ENCODE assay signal across 8 mouse cellular contexts in the genomic region with DNA sequence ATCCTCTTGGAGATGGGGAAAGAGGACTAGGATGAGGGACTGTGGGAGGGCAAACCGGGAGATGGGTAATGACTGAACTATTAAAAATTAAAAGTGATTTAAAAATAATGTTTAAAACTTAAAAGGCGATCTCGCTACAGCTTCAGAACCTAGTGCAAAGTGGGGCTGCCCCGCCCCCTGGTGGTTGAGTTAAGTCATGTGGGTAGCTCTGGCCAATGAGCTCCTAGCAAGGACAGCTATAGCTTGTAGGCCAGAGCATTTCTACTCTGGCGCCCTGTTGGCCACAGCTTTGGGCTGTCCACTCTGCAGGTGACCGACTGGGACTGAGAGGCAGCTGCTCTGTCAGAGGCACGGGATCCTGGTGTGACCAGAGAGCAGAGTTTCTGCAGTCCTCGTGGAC. TPM values are rescaled to one million over a fixed set of nuclear protein-coding genes. Genes with fewer than 3 reads are reported as not detected.
DNase-seq lines count a peak whose midpoint lies in the region; ATAC-seq and TF ChIP-seq lines count a peak whose summit lies in the region.

No protein-coding gene starts in this region.

- peak; percentile 47; the same call in 1 of the 2 replicates for TF ChIP-seq CTCF in bone marrow macrophage, adult 2 months (IDR thresholded peaks at IDR 0.05; ENCODE audit: low read depth, low read length)
- TF ChIP-seq CTCF in midbrain, postnatal 0 days (IDR thresholded peaks at IDR 0.05) = peak; percentile 85

- ATAC-seq in embryonic facial prominence, embryonic 15.5 days (ENCODE audit: insufficient number of reproducible peaks, low FRiP score, low TSS enrichment, low read depth) = peak; percentile 88
- ATAC-seq in kidney, embryonic 14.5 days (ENCODE audit: low FRiP score, low TSS enrichment) = peak; percentile 88
- ATAC-seq in limb, embryonic 15.5 days (ENCODE audit: insufficient number of reproducible peaks, low FRiP score, low TSS enrichment, low read depth) = peak; percentile 81
- peak; percentile 86 for ATAC-seq in midbrain, postnatal 0 days (ENCODE audit: low FRiP score)

- H3K27ac ChIP-seq in bone marrow macrophage, adult 2 months (ENCODE audit: insufficient read depth, low read depth, low read length) = no peak overlapping the region
- no peak overlapping the region for H3K27ac ChIP-seq in embryonic facial prominence, embryonic 15.5 days (replicated peaks)
- H3K27ac ChIP-seq in heart, embryonic 10.5 days = peak overlapping the region; percentile 70; the same call in 1 of the 2 replicates
- no peak overlapping the region for H3K27ac ChIP-seq in kidney, embryonic 14.5 days (ENCODE audit: low read depth, low read length)
- H3K27ac ChIP-seq in limb, embryonic 15.5 days = no peak overlapping the region
- no peak overlapping the region for H3K27ac ChIP-seq in midbrain, postnatal 0 days (ENCODE audit: low read depth, low read length)

- 10% methylated on average over 8 of the region's 8 CpGs for WGBS in embryonic facial prominence, embryonic 15.5 days
- 5% methylated on average over 8 of the region's 8 CpGs for WGBS in heart, embryonic 10.5 days
- WGBS in kidney, embryonic 14.5 days = 5% methylated on average over 8 of the region's 8 CpGs
- 9% methylated on average over 8 of the region's 8 CpGs for WGBS in limb, embryonic 15.5 days
- 8% methylated on average over 8 of the region's 8 CpGs for WGBS in midbrain, postnatal 0 days

- H3K27me3 ChIP-seq in embryonic facial prominence, embryonic 15.5 days = no peaks in the 10 kb centered on the region
- H3K27me3 ChIP-seq in heart, embryonic 10.5 days (ENCODE audit: insufficient read depth, poor library complexity, severe bottlenecking) = no peaks in the 10 kb centered on the region
- H3K27me3 ChIP-seq in kidney, embryonic 14.5 days (ENCODE audit: control insufficient read depth, insufficient read depth, low read length) = no peaks in the 10 kb centered on the region; the same call in 1 of the 2 replicates
- H3K27me3 ChIP-seq in limb, embryonic 15.5 days = no peaks in the 10 kb centered on the region
- no peaks in the 10 kb centered on the region for H3K27me3 ChIP-seq in midbrain, postnatal 0 days (ENCODE audit: insufficient read depth, low read length)

- no peaks in the 10 kb centered on the region for H3K36me3 ChIP-seq in embryonic facial prominence, embryonic 15.5 days
- no peaks in the 10 kb centered on the region for H3K36me3 ChIP-seq in heart, embryonic 10.5 days
- no peaks in the 10 kb centered on the region for H3K36me3 ChIP-seq in kidney, embryonic 14.5 days (ENCODE audit: control insufficient read depth, insufficient read depth, low read length)
- H3K36me3 ChIP-seq in limb, embryonic 15.5 days = no peaks in the 10 kb centered on the region
- no peaks in the 10 kb centered on the region for H3K36me3 ChIP-seq in midbrain, postnatal 0 days (ENCODE audit: insufficient read depth, low read length)

- H3K4me1 ChIP-seq in bone marrow macrophage, adult 2 months (ENCODE audit: control insufficient read depth, insufficient read depth, low read length) = peaks cover 5% of the 10 kb centered on the region
- H3K4me1 ChIP-seq in embryonic facial prominence, embryonic 15.5 days = peaks cover 7% of the 10 kb centered on the region; the same call in 1 of the 2 replicates
- peaks cover 31% of the 10 kb centered on the region for H3K4me1 ChIP-seq in heart, embryonic 10.5 days
- H3K4me1 ChIP-seq in kidney, embryonic 14.5 days (ENCODE audit: control insufficient read depth, insufficient read depth, low read length) = no peaks in the 10 kb centered on the region; the same call in 1 of the 2 replicates
- peaks cover 2% of the 10 kb centered on the region; the same call in 1 of the 2 replicates for H3K4me1 ChIP-seq in limb, embryonic 15.5 days
- H3K4me1 ChIP-seq in midbrain, postnatal 0 days (ENCODE audit: insufficient read depth, low read length) = no peaks in the 10 kb centered on the region

- DNase-seq in B cell, adult 2 months = peak; percentile 92 to 93
- peak; percentile 90 for DNase-seq in heart, embryonic 10.5 days (ENCODE audit: low spot score)
- peak; percentile 89 for DNase-seq in midbrain, postnatal 0 days (ENCODE audit: low spot score)
- DNase-seq in spleen, postnatal 14 days (ENCODE audit: low spot score in 2 of 2) = peak; percentile 65 to 82

- TF ChIP-seq POLR2A in bone marrow macrophage, adult 2 months (IDR thresholded peaks at IDR 0.05; ENCODE audit: borderline replicate concordance, low read depth, low read length) = no peak

- H3K9me3 ChIP-seq in embryonic facial prominence, embryonic 15.5 days (replicated peaks) = no peaks in the 10 kb centered on the region
- H3K9me3 ChIP-seq in heart, embryonic 10.5 days = no peaks in the 10 kb centered on the region
- no peaks in the 10 kb centered on the region for H3K9me3 ChIP-seq in kidney, embryonic 14.5 days (ENCODE audit: control insufficient read depth, low read length)
- no peaks in the 10 kb centered on the region for H3K9me3 ChIP-seq in limb, embryonic 15.5 days
- H3K9me3 ChIP-seq in midbrain, postnatal 0 days (ENCODE audit: low read length) = no peaks in the 10 kb centered on the region

- peak overlapping the region; percentile 10; the same call in 1 of the 2 replicates for H3K4me2 ChIP-seq in embryonic facial prominence, embryonic 15.5 days (replicated peaks)
- no peak overlapping the region for H3K4me2 ChIP-seq in kidney, embryonic 14.5 days (replicated peaks; ENCODE audit: low read depth, low read length)
- no peak overlapping the region for H3K4me2 ChIP-seq in limb, embryonic 15.5 days
- H3K4me2 ChIP-seq in midbrain, postnatal 0 days (ENCODE audit: low read depth, low read length, poor library complexity, severe bottlenecking) = peak overlapping the region; percentile 36; the same call in 1 of the 2 replicates

- no peak overlapping the region for H3K4me3 ChIP-seq in bone marrow macrophage, adult 2 months (ENCODE audit: insufficient read depth, low read length)
- no peak overlapping the region for H3K4me3 ChIP-seq in embryonic facial prominence, embryonic 15.5 days (replicated peaks)
- peak overlapping the region; percentile 16; the same call in 1 of the 2 replicates for H3K4me3 ChIP-seq in heart, embryonic 10.5 days
- no peak overlapping the region for H3K4me3 ChIP-seq in kidney, embryonic 14.5 days (ENCODE audit: low read length)
- H3K4me3 ChIP-seq in limb, embryonic 15.5 days = no peak overlapping the region
- H3K4me3 ChIP-seq in midbrain, postnatal 0 days (ENCODE audit: low read depth, low read length) = no peak overlapping the region

- H3K9ac ChIP-seq in embryonic facial prominence, embryonic 15.5 days = no peak overlapping the region
- no peak overlapping the region for H3K9ac ChIP-seq in kidney, embryonic 14.5 days (ENCODE audit: low read depth, low read length)
- no peak overlapping the region for H3K9ac ChIP-seq in limb, embryonic 15.5 days
- no peak overlapping the region for H3K9ac ChIP-seq in midbrain, postnatal 0 days (replicated peaks; ENCODE audit: low read length, poor library complexity, severe bottlenecking)

RNA-seq across cellular contexts. Expression of a gene that starts 9.8 kb away (rescaled TPM):
- polyA plus RNA-seq in bone marrow macrophage, adult 2 months (2012; ENCODE audit: insufficient read depth, insufficient read length, missing spikeins) = 87.4 and 93.7 TPM in 2 replicates
- polyA plus RNA-seq in embryonic facial prominence, embryonic 15.5 days (2015; fragmentation: Nextera tagmentation; extraction: Ambion mirVana) = 5.0 and 5.6 TPM in 2 replicates
- 8.3 and 8.6 TPM in 2 replicates for polyA plus RNA-seq in heart, embryonic 10.5 days (2016; fragmentation: Nextera tagmentation; extraction: Ambion mirVana)
- 3.8 and 5.3 TPM in 2 replicates for polyA plus RNA-seq in kidney, embryonic 14.5 days (2014; fragmentation: Nextera tagmentation; extraction: Ambion mirVana)
- polyA plus RNA-seq in limb, embryonic 15.5 days (2015; fragmentation: Nextera tagmentation; extraction: Ambion mirVana) = 4.7 and 5.6 TPM in 2 replicates
- total RNA-seq in midbrain, postnatal 0 days (2014; rRNA removed) = 17.1 and 28.7 TPM in 2 replicates
- polyA plus RNA-seq in midbrain, postnatal 0 days (2015; fragmentation: Nextera tagmentation; extraction: Ambion mirVana) = 2.7 and 3.4 TPM in 2 replicates

RNA-seq across cellular contexts. Expression of a gene that starts 53.9 kb away (rescaled TPM):
- polyA plus RNA-seq in bone marrow macrophage, adult 2 months (2012; ENCODE audit: insufficient read depth, insufficient read length, missing spikeins) = 34.0 and 36.2 TPM in 2 replicates
- 36.7 and 37.6 TPM in 2 replicates for polyA plus RNA-seq in embryonic facial prominence, embryonic 15.5 days (2015; fragmentation: Nextera tagmentation; extraction: Ambion mirVana)
- 17.6 and 17.8 TPM in 2 replicates for polyA plus RNA-seq in heart, embryonic 10.5 days (2016; fragmentation: Nextera tagmentation; extraction: Ambion mirVana)
- 10.7 and 19.9 TPM in 2 replicates for polyA plus RNA-seq in kidney, embryonic 14.5 days (2014; fragmentation: Nextera tagmentation; extraction: Ambion mirVana)
- polyA plus RNA-seq in limb, embryonic 15.5 days (2015; fragmentation: Nextera tagmentation; extraction: Ambion mirVana) = 31.8 and 33.9 TPM in 2 replicates
- total RNA-seq in midbrain, postnatal 0 days (2014; rRNA removed) = 1.9 and 3.1 TPM in 2 replicates
- 1.9 and 2.5 TPM in 2 replicates for polyA plus RNA-seq in midbrain, postnatal 0 days (2015; fragmentation: Nextera tagmentation; extraction: Ambion mirVana)

Comparison
In these comparisons a context has a peak if more than half of its experiments do, and no peak if none do; other contexts are left out.
1. H3K4me2 ChIP-seq: peak in embryonic facial prominence, embryonic 15.5 days (single experiment) and midbrain, postnatal 0 days (single experiment); none in kidney, embryonic 14.5 days (single experiment) and limb, embryonic 15.5 days (single experiment).
2. Peak in every context shown above with its lines, with median percentiles within 50 percentile points of each other: DNase-seq and ATAC-seq.